Mouse (Mus musculus) forebrain, postnatal 0 days (tissue): ENCODE measurements around the gene Trappc1. TPM values are rescaled to one million over a fixed set of nuclear protein-coding genes. Genes with fewer than 3 reads are reported as not detected.
"Not testable (repeated sequence)": the region's sequence is repeated elsewhere in the genome, so short reads cannot be mapped to it uniquely, and the experiment has no call there.

Experiments used
- ATAC-seq: fragments of 200-750 bp; cut with Nextera tagmentation; 2 replicates; pipeline ENCODE4 v1.8.0; 2017; ENCODE audit warnings: mild to moderate bottlenecking, moderate library complexity
- DNase-seq: peaks from one replicate; pipeline ENCODE4 v3.0.0-alpha.2; 2015
- H3K27ac ChIP-seq: fragments of 300-500 bp; sonication (generic); 2 replicates; pipeline ENCODE4 v1.5.1; 2014; ENCODE audit warnings: low read depth, mild to moderate bottlenecking, antibody characterized with exemption, low read length, moderate library complexity, mixed read lengths
- H3K27me3 ChIP-seq: fragments of 300-500 bp; sonication (generic); 2 replicates; pipeline ENCODE4 v1.6.1; 2014; ENCODE audit warnings: mild to moderate bottlenecking, low read length, mixed read lengths; ENCODE audit not compliant: insufficient read depth
- H3K36me3 ChIP-seq: fragments of 300-500 bp; sonication (generic); 2 replicates; pipeline ENCODE4 v1.6.1; 2014; ENCODE audit warnings: mild to moderate bottlenecking, moderate library complexity; ENCODE audit not compliant: insufficient read depth
- H3K4me1 ChIP-seq: fragments of 300-500 bp; sonication (generic); 2 replicates; pipeline ENCODE4 v1.6.1; 2014; ENCODE audit warnings: antibody characterized with exemption; ENCODE audit not compliant: insufficient read depth
- H3K4me2 ChIP-seq: fragments of 300-500 bp; sonication (generic); 2 replicates; pipeline ENCODE4 v1.6.1; 2014; ENCODE audit warnings: low read depth, mild to moderate bottlenecking, moderate library complexity
- H3K4me3 ChIP-seq: fragments of 300-500 bp; sonication (generic); 2 replicates; pipeline ENCODE4 v1.5.1; 2014; ENCODE audit warnings: low read depth, low read length, mixed read lengths
- H3K9ac ChIP-seq: fragments of 300-500 bp; sonication (generic); 2 replicates; pipeline ENCODE4 v1.6.1; 2014; ENCODE audit warnings: mild to moderate bottlenecking
- H3K9me3 ChIP-seq: fragments of 300-500 bp; sonication (generic); 2 replicates; pipeline ENCODE4 v1.6.1; 2016; ENCODE audit warnings: low read length
- CTCF ChIP-seq: sonication (generic); IDR thresholded peaks from 2 replicates; pipeline ENCODE4 v1.5.1; 2016; ENCODE audit warnings: antibody characterized with exemption, control low read depth, low read depth
- WGBS: fragments of 180-500 bp; shearing (Covaris S2); extraction: QIAGEN DNeasy Blood & Tissue Kit; methylation state at CpG from one replicate; pipeline ENCODE4 v1.1.7; 2014; 5-methylcytosine and 5-hydroxymethylcytosine counted together
- polyA plus RNA-seq: library from polyadenylated mRNA; unstranded; fragments of >200 nt; fragmentation: Nextera tagmentation; extraction: Ambion mirVana; gene quantifications from 2 replicates; pipeline ENCODE4 v1.2.1, GENCODE M21; 2015
- total RNA-seq: library from RNA; depleted of rRNA; stranded (reverse); fragments of >200 nt; gene quantifications from 2 replicates; pipeline ENCODE4 v1.2.3, GENCODE M21; 2014

Trappc1 gene
- total and polyA plus RNA-seq, 2 experiments from 2014 or later, result 124 to 149 TPM

- no peaks in the 10 kb centered on the region for H3K4me1 ChIP-seq
- no peak overlapping the region for H3K4me2 ChIP-seq
- ATAC-seq (no peak), DNase-seq (no peak)
- no peak overlapping the region for H3K4me3 ChIP-seq
- no peaks in the 10 kb centered on the region for H3K9me3 ChIP-seq
- TF ChIP-seq CTCF, result no peak
- no peak overlapping the region for H3K27ac ChIP-seq
- 68% methylated on average over 7 of the region's 7 CpGs for WGBS
- no peak overlapping the region for H3K9ac ChIP-seq
- H3K36me3 ChIP-seq, result peaks cover 43% of the 10 kb centered on the region
- no peaks in the 10 kb centered on the region for H3K27me3 ChIP-seq
Measured at GRCm38 (mm10) chr11:69298231-69298630, 25.5 kb upstream of the Trappc1 start.

GRCm38 (mm10) chr11:69302817-69303216 lies 21.0 kb upstream of the Trappc1 start:
- no peaks in the 10 kb centered on the region for H3K4me1 ChIP-seq
- H3K36me3 ChIP-seq, result peaks cover 71% of the 10 kb centered on the region
- ATAC-seq (no peak), DNase-seq (no peak)
- H3K4me3 ChIP-seq, result no peak overlapping the region
- 72% methylated on average over 7 of the region's 7 CpGs for WGBS
- H3K4me2 ChIP-seq, result no peak overlapping the region
- no peaks in the 10 kb centered on the region for H3K27me3 ChIP-seq
- H3K9ac ChIP-seq, result no peak overlapping the region
- no peak overlapping the region for H3K27ac ChIP-seq
- TF ChIP-seq CTCF, result no peak
- no peaks in the 10 kb centered on the region for H3K9me3 ChIP-seq

- no peak for TF ChIP-seq CTCF
- ATAC-seq, result no peak
- Histone ChIP-seq H3K4me2 (no peak overlapping the region), H3K27me3 (no peaks in the 10 kb centered on the region), H3K27ac (no peak overlapping the region), H3K4me1 (no peaks in the 10 kb centered on the region), H3K9ac (no peak overlapping the region), H3K9me3 (no peaks in the 10 kb centered on the region), H3K36me3 (peaks cover 76% of the 10 kb centered on the region), H3K4me3 (no peak overlapping the region)
- DNase-seq, result no peak
- 92% methylated on average over 9 of the region's 9 CpGs for WGBS
Measured at GRCm38 (mm10) chr11:69305291-69305690, 18.5 kb upstream of the Trappc1 start.

DNA sequence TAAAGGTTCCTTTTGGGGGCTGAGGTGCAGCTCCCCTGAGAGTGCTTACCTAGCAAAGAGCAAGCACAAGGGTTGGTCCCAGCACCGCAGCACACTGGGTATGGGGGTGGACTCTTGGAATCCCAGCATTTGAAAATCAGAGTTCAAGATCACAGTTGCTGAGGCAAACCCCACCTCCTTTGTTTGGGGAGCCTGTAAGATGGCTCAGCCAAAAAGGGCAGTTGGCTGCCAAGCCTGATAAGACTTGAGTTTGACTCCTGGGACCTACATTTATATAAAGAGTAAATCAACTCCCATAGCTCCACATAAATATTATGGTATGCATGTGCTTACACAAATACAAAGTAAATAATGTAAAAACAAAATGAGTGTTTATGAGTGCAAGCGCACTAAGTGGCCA lies 17.7 kb upstream of the Trappc1 start:
- DNase-seq (no peak), ATAC-seq (no peak)
- Histone ChIP-seq H3K27me3 (no peaks in the 10 kb centered on the region), H3K9me3 (no peaks in the 10 kb centered on the region), H3K27ac (no peak overlapping the region), H3K36me3 (peaks cover 82% of the 10 kb centered on the region), H3K4me2 (no peak overlapping the region), H3K9ac (no peak overlapping the region), H3K4me1 (no peaks in the 10 kb centered on the region), H3K4me3 (no peak overlapping the region)
- WGBS, result 97% methylated on average over 2 of the region's 2 CpGs
- no peak for TF ChIP-seq CTCF

DNA sequence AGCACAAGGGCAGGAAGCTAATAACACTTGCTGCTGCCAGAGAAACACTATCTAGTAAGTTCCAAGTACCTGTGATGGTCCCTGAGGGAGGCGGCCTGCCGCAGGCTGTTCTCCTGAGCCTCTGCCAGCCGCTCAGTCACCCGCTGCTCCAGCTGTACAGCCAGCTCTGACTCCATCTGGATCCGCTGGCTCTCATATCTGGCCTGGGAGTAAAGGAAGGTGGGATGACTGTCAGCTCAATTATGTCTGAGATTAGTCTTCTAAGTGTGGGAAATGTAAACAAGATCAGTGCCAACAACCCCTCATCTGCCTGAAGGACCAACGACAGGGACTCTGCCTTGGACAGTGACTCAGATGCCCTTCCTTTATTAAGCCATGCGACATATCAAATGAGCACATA lies 12.5 kb upstream of the Trappc1 start:
- H3K27me3 ChIP-seq, result no peaks in the 10 kb centered on the region
- no peak for DNase-seq
- H3K27ac ChIP-seq, result no peak overlapping the region
- no peak for TF ChIP-seq CTCF
- H3K4me2 ChIP-seq, result no peak overlapping the region
- no peaks in the 10 kb centered on the region for H3K9me3 ChIP-seq
- WGBS, result 67% methylated on average over 7 of the region's 7 CpGs
- no peak overlapping the region for H3K9ac ChIP-seq
- no peaks in the 10 kb centered on the region for H3K4me1 ChIP-seq
- H3K36me3 ChIP-seq, result peaks cover 62% of the 10 kb centered on the region
- H3K4me3 ChIP-seq, result no peak overlapping the region
- ATAC-seq, result no peak

GRCm38 (mm10) chr11:69316361-69316760 lies 7.4 kb upstream of the Trappc1 start:
- no peaks in the 10 kb centered on the region for H3K27me3 ChIP-seq
- H3K27ac ChIP-seq, result no peak overlapping the region
- H3K4me3 ChIP-seq, result no peak overlapping the region
- no peaks in the 10 kb centered on the region for H3K4me1 ChIP-seq
- DNase-seq (no peak), ATAC-seq (no peak)
- no peak overlapping the region for H3K9ac ChIP-seq
- WGBS, result 97% methylated on average over 6 of the region's 6 CpGs
- no peaks in the 10 kb centered on the region for H3K9me3 ChIP-seq
- no peak for TF ChIP-seq CTCF
- no peak overlapping the region for H3K4me2 ChIP-seq
- H3K36me3 ChIP-seq, result peaks cover 38% of the 10 kb centered on the region

- not testable (repeated sequence) for H3K4me3 ChIP-seq, ATAC-seq, H3K9ac ChIP-seq, H3K9me3 ChIP-seq, H3K27me3 ChIP-seq, DNase-seq, H3K4me2 ChIP-seq, H3K27ac ChIP-seq
- H3K4me1 ChIP-seq, result peaks cover 11% of the 10 kb centered on the region
- H3K36me3 ChIP-seq, result peaks cover 37% of the 10 kb centered on the region
- 85% methylated on average over 3 of the region's 3 CpGs for WGBS
Measured at GRCm38 (mm10) chr11:69318000-69318399, 5.8 kb upstream of the Trappc1 start.

GRCm38 (mm10) chr11:69321580-69321979 lies 2.2 kb upstream of the Trappc1 start:
- no peak for ATAC-seq
- Histone ChIP-seq H3K36me3 (peaks cover 24% of the 10 kb centered on the region), H3K27ac (no peak overlapping the region), H3K9ac (0 out of 2 replicates have a peak overlapping the region, but pooled peaks have one; percentile 81), H3K4me1 (peaks cover 22% of the 10 kb centered on the region), H3K4me3 (no peak overlapping the region), H3K27me3 (no peaks in the 10 kb centered on the region), H3K9me3 (no peaks in the 10 kb centered on the region), H3K4me2 (peak overlapping the region; percentile 79; the same call in 1 of the 2 replicates)
- WGBS, result 95% methylated on average over 6 of the region's 6 CpGs
- no peak for DNase-seq
- no peak for TF ChIP-seq CTCF
